Mouse (Mus musculus) embryo, embryonic 11.5 days (tissue): ENCODE results near the gene Ndufv3.

Experiments used
- DNase-seq: peaks from one replicate; pipeline ENCODE4 v3.0.0-alpha.2; 2012; ENCODE audit warnings: low read depth, low spot score

The Ndufv3 gene

DNA sequence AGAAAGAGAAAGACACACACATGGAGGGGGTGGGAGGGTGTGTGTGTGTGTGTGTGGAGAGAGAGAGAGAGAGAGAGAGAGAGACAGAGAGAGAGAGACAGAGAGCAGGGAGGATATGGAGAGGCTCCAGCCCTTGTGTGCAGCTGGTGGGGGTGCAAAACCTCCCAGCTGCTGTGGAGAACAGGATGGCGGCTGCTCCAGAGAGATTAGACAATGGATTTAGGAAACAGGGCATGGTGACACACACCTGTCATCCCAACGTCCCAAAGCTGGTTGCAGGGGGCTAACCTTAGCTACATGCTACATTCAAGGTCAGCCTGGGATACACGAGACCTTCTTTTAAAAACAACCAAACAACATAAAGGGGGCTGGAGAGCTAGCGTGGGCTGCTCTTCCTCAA is 36.3 kb downstream of the Ndufv3 start:
- DNase-seq = no peak

DNA sequence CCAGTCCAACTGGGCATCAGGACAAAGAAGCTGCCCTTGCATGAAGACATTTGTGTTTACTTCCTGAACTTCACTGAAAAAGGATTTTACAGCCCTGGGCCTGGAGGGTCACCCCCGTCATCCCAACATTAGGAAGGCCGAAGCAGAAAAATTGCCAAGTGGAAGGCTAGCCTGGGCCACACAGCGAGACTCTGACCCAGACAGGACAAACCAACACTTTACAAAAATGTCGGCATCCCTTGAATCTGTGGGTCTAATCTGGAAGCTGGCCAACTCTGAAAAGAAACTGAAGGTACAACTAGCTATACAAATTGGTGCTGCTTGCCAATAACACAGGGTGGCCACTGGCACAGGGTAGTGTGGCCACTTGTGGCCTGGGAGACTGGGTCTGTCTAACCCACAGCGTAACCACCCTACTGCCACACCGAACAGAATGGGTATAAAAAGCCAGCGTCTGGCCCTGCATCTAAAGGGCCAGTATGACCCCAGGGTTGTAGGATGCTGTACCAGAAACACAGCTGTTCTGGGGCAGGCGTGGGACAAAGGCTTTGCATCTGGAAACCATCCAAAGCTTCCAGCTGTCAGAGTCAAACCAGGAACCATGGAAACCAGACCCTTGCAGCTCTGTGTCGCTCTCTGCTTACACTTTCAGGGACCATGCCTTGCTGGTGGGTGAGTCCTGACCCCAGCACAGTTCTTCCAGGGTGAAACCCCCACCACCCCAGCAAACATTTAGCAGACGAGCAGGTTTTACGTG is 37.4 kb downstream of the Ndufv3 start:
- peak; percentile 62 for DNase-seq

GRCm38 (mm10) chr17:31557947-31558542 is 38.1 kb downstream of the Ndufv3 start:
- DNase-seq = no peak

GRCm38 (mm10) chr17:31559021-31559789 is 39.3 kb downstream of the Ndufv3 start:
- DNase-seq = no peak

DNA sequence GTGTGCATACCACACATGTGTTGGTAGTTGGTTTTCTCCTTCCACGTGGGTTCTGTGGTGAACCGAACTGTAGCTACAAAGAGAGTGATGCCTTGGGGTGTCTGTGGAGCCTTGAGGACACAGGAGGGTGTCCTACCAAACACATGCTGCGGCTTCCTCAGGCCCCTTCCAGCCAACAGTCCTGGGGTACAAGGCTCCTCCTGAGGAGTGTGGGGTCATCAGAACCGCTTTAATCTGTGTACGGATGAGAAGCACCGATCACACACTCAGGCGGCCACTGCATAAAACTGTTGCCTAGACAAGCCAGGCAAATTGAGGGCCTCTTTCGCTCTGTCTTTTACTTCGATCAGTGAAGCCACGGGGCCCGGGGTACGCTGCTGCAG is 43.7 kb downstream of the Ndufv3 start:
- DNase-seq = no peak

DNA sequence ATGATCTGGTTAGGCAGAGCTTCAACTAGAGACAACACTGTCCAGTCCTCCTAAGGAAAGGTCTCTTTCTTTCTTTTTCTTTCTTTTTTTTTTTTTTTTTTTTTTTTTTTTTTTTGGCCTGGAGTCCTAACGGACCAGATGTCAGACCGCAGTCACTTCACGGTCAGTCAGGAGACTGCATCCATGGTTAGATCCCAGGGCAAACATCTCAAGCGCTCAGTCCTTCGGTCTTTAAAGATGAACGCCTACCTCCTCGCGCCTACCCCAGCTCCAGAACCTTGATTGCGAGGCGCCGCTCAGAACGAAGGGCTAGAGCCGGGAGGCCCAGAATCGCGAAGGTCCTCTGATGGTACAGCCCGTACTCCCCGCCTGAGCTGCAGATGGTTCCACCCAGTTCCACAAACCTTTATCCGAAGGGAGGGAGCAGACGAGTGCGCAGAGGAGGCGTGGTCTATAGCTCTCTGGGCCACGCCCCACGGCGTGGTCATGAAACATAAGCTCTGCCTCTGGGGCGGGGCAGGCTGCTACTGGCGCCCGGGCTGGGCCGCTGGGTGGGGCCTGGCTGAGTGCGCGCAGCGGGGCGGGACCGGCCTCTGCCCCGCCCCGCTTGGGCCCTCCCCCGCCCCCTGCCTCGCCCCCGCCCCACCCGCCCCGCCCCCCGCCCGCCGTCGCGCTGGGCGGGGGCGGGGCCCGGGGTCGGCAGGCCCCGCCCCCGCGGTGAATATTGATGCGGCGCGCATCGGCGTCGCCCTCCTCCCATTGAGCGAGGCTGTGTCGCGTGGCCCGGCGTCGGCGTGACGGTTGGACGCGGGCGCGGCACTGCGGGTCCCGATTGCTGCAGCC is 44.3 kb downstream of the Ndufv3 start, which contains the start of gene Pknox1:
Gene Pknox1 (plus strand): TSS at position 720 of the 843 bp plus-strand sequence.
- DNase-seq = peak; percentile 100

DNA sequence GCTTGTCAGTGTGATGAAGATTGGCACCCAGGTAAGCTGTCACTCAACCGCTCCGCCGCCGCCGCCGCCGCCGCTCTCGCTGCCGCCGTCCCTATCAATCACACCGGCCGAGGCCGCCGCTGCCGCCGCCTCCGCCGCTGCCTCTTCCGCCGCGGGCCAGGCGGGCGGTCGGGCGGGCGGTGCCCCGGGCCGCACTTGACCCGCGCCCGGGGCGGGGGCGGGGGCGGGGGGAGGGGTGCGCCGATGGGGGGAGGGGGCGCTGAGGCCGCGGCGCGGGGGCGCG is 44.9 kb downstream of the Ndufv3 start:
- no peak for DNase-seq

DNA sequence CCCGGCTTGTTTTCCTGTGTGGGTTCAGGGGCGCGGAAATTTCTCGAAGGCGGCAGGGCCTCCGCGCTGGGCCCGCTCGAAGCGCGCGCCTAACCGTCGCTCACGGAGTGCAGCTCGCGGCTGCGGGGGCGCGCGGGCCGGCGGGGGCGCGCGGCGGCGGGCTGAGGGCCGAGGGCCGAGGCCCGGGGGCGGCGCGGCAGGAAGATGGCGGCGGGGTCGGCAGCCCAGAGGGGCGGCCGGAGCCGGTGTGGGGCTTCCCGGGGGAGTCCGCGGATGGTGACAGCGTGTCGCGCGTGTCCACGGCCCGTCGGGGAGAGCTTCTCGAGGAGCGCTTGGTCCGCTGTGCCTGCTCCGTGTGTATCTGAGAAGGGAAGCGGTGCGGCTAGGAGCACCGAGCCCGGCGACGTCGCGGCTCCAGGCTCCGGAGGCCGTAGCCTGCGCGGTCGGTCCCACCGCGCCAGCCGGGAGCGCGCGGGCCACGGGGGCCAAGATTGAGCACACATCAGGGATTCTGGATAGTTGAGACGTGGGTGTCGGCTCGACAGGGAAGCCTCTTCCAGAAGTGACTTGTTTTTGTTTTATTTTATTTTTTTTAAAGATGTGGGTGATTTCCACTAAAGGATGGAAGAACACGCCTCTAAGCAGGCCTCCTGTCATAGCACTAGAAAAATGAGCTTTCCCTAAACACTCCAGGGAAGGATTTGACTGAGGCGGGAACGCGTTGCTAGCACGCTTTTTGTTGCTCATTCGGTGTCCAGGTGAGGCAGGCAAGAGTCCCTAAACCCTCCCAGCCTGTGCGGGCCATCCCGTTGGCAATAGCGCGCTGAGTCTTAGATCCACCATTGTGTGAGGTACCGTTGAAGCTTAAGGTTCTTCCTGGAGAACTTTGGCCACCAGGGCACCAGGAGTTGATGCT is 45.5 kb downstream of the Ndufv3 start:
- DNase-seq = no peak

DNA sequence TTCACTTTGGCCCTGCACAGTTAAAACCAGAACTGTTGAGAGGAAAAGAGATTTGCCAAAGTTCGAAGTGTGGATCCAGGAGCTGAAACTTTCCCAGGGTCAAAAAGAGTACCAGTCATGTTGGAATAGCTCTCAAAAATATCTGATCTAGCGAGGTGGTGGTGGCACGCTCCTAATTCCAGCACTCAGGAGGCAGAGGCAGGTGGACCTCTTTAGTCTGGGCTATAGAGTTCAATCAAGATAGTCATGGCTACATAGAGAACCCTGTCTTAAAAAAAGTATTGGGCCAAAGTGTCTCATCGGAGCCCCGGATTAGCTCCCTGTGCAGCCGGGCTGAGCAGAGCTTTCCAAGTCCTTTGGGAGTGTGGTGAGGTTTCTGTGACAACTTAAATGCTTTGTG is 46.4 kb downstream of the Ndufv3 start:
- no peak for DNase-seq

- DNase-seq = no peak
These were observed 49.8 kb downstream of the Ndufv3 start for GRCm38 (mm10) chr17:31569756-31570155.

GRCm38 (mm10) chr17:31570321-31570925 is 50.5 kb downstream of the Ndufv3 start:
- DNase-seq = no peak

- DNase-seq = no peak
These were observed 51.8 kb downstream of the Ndufv3 start for GRCm38 (mm10) chr17:31571689-31572088.

DNA sequence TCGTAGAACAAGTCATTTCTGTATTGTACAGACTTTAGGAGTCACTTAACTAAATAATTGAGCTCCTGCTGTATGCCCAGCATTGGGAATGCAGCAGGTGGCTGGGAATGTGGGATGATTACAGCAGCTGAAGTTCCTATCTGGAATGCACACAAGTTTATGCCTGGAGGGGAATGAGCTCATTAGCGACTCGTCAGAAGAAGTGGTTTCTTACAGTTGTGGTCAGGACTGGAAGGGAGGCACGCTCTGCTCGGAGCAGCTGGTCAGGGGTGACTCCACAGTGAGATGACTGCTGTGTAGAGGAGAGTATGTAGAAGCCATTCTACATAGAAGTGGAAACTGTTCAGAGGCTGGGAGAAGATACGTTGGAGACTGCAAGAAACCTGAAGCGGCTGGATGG is 54.7 kb downstream of the Ndufv3 start:
- no peak for DNase-seq

DNA sequence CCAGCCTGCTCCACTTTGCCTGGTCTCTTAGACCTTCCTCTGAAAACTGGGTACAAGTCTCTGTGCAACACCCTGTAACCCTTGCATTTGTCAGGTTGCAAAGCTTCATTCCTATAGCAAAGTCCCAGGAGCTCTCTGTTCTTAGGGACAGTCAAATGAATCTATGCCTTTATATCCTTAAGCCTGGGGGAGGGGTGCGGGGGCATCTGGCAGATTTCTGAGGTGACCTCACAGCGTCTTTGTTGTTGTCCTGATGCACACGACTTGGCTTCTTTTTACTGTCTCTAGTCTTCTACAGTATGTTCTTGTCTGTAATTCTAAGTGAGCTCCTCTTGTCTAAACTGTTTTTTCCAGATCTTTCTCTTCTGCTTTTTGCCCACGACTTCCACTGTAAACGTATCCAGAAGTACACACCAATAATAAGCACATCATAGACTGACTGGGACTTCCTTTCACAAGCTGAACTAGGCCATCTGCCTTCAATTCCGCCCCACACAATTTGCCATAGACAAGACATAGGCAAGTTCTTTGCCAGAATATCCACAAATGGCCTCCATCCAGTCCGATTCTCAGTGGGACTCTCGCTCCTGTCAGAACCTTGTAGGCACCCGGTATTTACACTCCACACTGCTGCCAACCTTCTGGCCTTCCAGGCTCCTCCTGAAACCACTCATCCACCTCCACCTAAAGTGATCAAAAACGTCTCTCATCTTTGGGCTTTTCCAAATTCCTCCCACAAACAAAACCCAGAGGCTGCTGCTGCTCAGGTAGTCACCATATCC is 56.7 kb downstream of the Ndufv3 start:
- DNase-seq = no peak

DNA sequence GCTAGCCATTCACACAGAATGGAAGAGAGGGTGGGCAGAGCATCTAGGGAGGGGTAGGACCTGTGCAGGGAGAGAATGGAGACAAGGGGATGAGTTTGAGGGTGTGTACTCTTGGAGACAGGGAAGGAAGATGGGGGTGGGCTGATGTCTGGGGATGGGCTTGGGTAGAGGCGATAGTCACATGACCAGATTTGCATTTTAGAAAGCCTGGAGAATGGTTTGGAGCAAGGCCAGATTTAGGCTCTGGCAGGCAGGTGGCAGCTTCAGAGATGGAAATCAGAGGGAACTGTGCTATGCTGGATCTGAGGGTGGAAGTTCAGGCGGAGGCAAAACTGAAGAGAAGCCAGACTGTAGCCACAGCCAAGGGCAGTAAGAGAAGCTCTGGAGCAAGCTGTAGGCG is 60.4 kb downstream of the Ndufv3 start:
- DNase-seq = no peak
